Mouse (Mus musculus): ENCODE results near the gene Nos1ap. TPM values are rescaled to one million over a fixed set of nuclear protein-coding genes. Genes with fewer than 3 reads are reported as not detected.

Gene Nos1ap
- total RNA-seq, 4 experiments from 2014 or later = 0.35 to 1.0 (median 0.60) TPM

GRCm38 (mm10) chr1:170466099-170467009, 123.3 kb downstream of the Nos1ap start:
- DNase-seq (ENCODE audit: low spot score in 2 of 2) = no peak

DNA sequence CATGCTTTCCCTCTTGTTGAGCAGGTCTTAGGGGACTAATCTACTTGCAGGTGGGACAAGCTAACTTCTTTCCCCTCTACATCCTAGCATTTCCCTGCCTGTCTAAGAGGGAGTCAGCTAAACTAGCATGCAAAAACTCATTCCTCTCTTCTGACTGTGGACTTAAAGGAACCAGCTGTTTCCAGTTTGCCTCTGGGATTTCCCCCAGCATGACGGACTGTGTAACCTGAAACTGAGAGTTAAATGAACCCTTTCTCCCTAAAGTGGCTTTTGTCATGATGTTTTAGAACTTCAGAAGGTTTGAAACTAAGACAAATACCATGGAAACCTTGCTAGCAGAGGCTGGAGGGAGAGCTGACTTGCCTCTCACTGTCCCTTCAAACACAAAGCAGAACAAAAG, 127.5 kb downstream of the Nos1ap start:
- no peak for DNase-seq (ENCODE audit: low spot score in 2 of 2)

- DNase-seq (ENCODE audit: low spot score in 2 of 2) = no peak
These were observed 129.6 kb downstream of the Nos1ap start for GRCm38 (mm10) chr1:170459896-170460602.

GRCm38 (mm10) chr1:170457673-170458072, 132.0 kb downstream of the Nos1ap start:
- no peak for DNase-seq (ENCODE audit: low spot score in 2 of 2)

- DNase-seq (ENCODE audit: low spot score in 2 of 2) = no peak
These were observed 133.6 kb downstream of the Nos1ap start for GRCm38 (mm10) chr1:170455910-170456700.

DNA sequence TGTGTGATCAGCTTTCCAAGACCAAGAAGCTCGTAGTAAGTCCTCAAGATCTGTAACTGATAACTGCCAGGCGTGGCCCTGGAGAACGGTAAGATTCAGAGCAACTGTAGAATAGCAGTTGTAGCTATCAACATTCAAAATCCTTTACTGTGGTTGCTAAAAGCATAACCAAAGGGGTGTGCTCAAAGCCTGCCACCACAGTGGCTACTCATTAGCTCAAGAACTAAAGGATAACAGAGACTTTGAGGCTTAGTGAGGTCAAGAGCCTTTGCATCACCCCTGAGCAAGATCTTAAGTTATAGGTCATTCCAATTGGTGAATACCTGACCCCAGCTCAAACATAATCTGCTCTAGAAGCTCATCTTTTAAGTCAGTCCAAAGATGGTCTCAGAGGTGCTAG, 134.3 kb downstream of the Nos1ap start:
- DNase-seq (ENCODE audit: low spot score in 2 of 2) = no peak

DNA sequence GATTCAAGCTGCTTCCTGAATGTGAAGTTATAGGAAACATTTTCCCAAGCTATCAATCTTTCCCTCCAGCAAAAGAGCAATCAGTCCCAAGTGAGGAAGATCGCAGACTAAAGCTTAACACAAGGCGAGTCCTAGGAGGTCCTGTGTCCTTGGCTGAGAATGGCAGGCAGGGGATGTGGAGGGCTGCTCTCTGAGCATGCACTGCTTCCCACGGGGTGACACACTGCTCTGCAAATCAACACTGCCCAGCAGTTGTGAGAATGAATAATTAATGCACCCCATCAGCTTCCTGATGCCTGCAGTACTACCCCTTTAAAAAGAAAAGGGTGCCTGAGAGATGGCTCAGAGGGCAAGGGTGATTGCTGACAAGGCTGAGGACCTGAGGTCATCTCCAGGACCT, 136.2 kb downstream of the Nos1ap start:
- no peak for DNase-seq (ENCODE audit: low spot score in 2 of 2)

DNA sequence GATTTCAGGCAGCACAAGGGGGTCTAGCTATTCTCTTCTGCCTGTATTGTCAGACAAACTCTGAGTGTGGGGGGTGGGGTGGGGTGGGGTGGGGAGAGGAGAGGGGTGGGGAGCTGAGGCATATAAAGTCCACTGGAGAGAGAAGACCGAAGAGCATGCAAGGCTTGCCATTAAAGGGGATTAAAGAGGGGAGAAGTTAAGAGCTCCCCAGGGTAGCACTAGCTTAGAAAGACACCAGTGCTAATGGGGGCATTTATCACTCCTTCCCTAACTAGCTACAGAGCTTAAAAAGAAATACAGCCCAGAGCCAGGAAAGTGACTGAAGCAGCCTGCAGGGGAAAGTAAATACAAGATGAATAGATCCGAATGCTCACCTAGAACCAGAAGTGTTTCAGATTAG, 141.4 kb downstream of the Nos1ap start:
- no peak for DNase-seq (ENCODE audit: low spot score in 2 of 2)

GRCm38 (mm10) chr1:170445458-170445857, 144.2 kb downstream of the Nos1ap start:
- no peak for DNase-seq (ENCODE audit: low spot score in 2 of 2)

DNA sequence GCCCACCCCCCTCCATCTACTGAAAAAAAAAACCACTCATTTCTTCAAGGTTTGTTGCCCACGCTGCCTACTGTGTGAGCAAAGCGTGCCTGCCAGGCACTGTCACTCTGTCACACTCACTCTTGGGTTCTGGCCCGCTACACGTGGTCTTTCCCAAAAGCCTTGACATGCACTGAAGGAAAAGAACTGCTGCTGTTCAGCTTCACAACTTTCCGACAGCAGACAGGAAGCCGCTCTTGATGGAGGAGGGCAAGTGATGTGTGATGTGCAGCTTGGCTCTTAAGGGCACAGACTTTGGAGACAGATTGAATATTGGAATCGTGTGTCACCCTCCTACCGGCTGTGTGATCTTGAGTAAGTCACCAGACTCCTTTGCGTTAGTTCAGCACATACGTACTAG, 149.3 kb downstream of the Nos1ap start:
- no peak for DNase-seq (ENCODE audit: low spot score in 2 of 2)

GRCm38 (mm10) chr1:170438471-170439151, 151.1 kb downstream of the Nos1ap start:
- DNase-seq (ENCODE audit: low spot score in 2 of 2) = no peak

DNA sequence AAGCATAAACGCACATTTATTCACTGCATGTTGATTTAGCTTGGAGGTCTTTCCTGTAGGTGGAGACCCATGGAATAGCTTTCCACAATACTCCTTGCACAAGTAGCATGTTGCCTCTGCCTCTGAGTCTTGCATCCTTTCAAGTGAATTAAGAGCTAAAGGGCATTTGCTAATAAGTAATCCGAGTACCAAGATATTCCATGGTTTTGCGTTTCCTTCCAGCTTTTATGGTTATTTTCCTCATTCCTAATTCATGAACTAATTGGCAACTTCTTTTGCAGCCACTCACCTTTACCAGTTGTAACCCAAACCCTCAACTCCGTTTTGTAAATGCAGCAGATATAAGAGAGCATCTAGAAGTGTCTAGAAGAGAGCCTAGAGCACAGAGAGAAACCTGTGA, 155.5 kb downstream of the Nos1ap start:
- no peak for DNase-seq (ENCODE audit: low spot score in 2 of 2)

GRCm38 (mm10) chr1:170433661-170434060, 156.0 kb downstream of the Nos1ap start:
- no peak for DNase-seq (ENCODE audit: low spot score in 2 of 2)

DNA sequence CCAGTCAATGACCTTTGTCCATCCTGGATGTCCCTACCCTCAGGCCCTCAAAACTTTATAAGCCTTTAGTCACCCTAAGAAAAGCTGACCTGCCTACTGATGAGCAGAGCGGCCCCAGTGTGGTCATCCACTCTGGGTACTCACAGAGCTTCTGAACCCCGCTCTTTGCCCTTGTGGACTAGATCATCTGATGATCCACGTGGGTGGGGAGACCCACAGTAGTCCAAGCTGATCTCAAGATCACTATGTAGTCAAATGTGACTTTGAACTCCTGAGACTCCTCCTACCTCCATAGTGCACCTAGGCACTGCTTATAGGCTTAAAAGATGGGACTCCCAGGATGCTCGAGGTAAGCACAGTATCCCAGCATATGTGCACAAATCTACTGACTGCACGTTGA, 157.4 kb downstream of the Nos1ap start:
- no peak for DNase-seq (ENCODE audit: low spot score in 2 of 2)

DNA sequence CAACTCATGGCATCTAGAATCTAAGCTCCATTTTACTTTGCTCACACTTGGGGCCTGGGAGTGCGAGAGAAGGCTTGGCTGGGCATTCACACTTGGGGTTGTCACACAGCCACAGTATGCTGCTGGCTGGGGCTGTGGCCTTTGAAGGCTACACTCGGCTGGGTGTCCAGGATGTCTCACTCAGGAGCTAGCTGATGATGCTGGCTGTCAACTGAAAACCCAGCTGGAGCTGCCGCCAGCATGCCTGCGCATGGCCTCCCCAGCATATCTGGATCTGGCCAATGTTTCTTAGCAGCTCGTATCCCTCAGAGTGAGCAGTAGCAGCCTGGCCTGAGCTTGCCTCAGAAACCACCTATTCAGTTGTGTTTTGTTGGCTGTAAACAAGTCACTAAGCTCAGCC, 158.3 kb downstream of the Nos1ap start:
- DNase-seq (ENCODE audit: low spot score in 2 of 2) = no peak

GRCm38 (mm10) chr1:170430660-170431059, 159.0 kb downstream of the Nos1ap start:
- DNase-seq (ENCODE audit: low spot score in 2 of 2) = no peak

- no peak for DNase-seq (ENCODE audit: low spot score in 2 of 2)
These were observed 160.0 kb downstream of the Nos1ap start for GRCm38 (mm10) chr1:170429656-170430055.

DNA sequence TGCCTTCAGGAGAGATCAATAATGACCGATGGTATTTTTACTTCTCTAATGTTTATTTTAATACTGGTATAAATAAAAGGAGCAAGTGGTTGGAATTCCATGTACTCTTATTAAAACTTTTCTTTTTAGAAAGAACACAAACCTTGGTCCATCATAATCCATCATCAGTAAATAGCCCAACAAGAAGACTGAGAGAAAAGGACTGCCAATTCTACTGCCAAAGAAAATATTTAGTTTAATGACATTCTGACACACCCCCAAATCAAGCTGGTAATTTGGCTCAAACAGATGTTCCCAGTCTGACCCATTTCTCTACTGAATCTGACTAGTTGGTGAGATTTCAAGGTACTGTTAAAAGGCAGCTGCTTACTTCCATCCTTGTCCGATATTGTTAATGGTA, 161.5 kb downstream of the Nos1ap start:
- DNase-seq (ENCODE audit: low spot score in 2 of 2) = no peak

GRCm38 (mm10) chr1:170424258-170424889, 165.3 kb downstream of the Nos1ap start:
- DNase-seq (ENCODE audit: low spot score in 2 of 2) = no peak

- no peak for DNase-seq (ENCODE audit: low spot score in 2 of 2)
These were observed 166.6 kb downstream of the Nos1ap start for GRCm38 (mm10) chr1:170423048-170423447.

GRCm38 (mm10) chr1:170422188-170422587, 167.5 kb downstream of the Nos1ap start:
- DNase-seq (ENCODE audit: low spot score in 2 of 2) = no peak

Data from gastrocnemius, adult 8-10 months (tissue).